Mouse (Mus musculus): ENCODE data around the gene Car15.

DNA sequence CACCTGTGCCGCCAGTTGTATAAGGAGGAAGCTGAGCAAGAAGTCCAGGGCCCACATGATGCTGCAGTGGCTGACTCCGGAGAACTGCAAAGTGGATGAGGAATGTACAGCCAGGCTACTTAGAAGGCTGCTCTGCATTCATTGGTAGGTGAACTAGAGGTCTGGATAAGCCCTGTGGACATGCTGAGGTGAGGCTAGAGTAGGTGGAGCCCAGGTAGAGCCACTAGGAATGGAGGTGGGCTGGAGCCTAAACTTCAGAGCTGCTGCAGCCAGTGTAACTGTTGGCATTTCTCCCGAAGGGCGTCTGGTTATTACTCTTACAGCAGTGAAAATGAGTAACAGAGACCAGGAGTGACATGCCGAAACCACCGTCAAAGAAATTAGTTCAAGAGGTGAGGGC is at the start of gene Car15:
- TF ChIP-seq CTCF (IDR thresholded peaks at IDR 0.05; ENCODE audit: borderline replicate concordance, insufficient read depth, low read depth, low read length) = no peak
- no peak for TF ChIP-seq POLR2A (IDR thresholded peaks at IDR 0.05; ENCODE audit: borderline replicate concordance, insufficient read depth, low read length)
